Mouse (Mus musculus) spleen, postnatal 4 days (tissue): ENCODE results near the gene Dnajc4.
A peak's percentile ranks its signal among the peaks of the same experiment; 100 is the strongest.
"Not testable (repeated sequence)": the region's sequence is repeated elsewhere in the genome, so short reads cannot be mapped to it uniquely, and the experiment has no call there.

Source experiments
- DNase-seq, 2 experiments: peaks; one replicate each; pipeline ENCODE4 v3.0.0; 2022; ENCODE audit warnings: low spot score in 2 of 2

Dnajc4 gene

GRCm38 (mm10) chr19:6995255-6995991 is 3.1 kb upstream of the Dnajc4 start:
- peak in 1 of 2 experiments; percentile 68 for DNase-seq

GRCm38 (mm10) chr19:6994489-6994888 is 2.1 kb upstream of the Dnajc4 start:
- no peak for DNase-seq

- no peak for DNase-seq
These were observed 1.6 kb upstream of the Dnajc4 start for GRCm38 (mm10) chr19:6994002-6994401.

GRCm38 (mm10) chr19:6993011-6993770 is 819 bp upstream of the Dnajc4 start:
- DNase-seq, result no peak

- not testable (repeated sequence) for DNase-seq
These were observed 1.2 kb downstream of the Dnajc4 start for GRCm38 (mm10) chr19:6991166-6991565.

- DNase-seq, result no peak
These were observed 1.7 kb downstream of the Dnajc4 start for GRCm38 (mm10) chr19:6990712-6991111.

GRCm38 (mm10) chr19:6989251-6989650 is 3.1 kb downstream of the Dnajc4 start:
- no peak for DNase-seq

- DNase-seq, result no peak
These were observed 4.5 kb downstream of the Dnajc4 start for GRCm38 (mm10) chr19:6987904-6988285.

- DNase-seq, result peak; percentile 54 to 81
These were observed 5.1 kb downstream of the Dnajc4 start, which contains the start of gene Vegfb for GRCm38 (mm10) chr19:6987061-6987903. TSS of gene Vegfb (minus strand) at chr19:6987651.

GRCm38 (mm10) chr19:6985951-6986708 is 6.2 kb downstream of the Dnajc4 start:
- peak in 1 of 2 experiments; percentile 63 for DNase-seq

- DNase-seq, result peak in 1 of 2 experiments; percentile 67
These were observed 7.1 kb downstream of the Dnajc4 start for GRCm38 (mm10) chr19:6985300-6985699.

- DNase-seq, result no peak
These were observed 8.8 kb downstream of the Dnajc4 start for GRCm38 (mm10) chr19:6983621-6984020.

- no peak for DNase-seq
These were observed 10.9 kb downstream of the Dnajc4 start for GRCm38 (mm10) chr19:6981465-6981864.

- DNase-seq, result peak; percentile 99
These were observed 11.8 kb downstream of the Dnajc4 start, which contains the start of gene Fkbp2 for GRCm38 (mm10) chr19:6980381-6981093. TSS of gene Fkbp2 (minus strand) at chr19:6980501.

- DNase-seq, result peak; percentile 100
These were observed 12.6 kb downstream of the Dnajc4 start for GRCm38 (mm10) chr19:6979486-6980380.

- peak in 1 of 2 experiments; percentile 43 for DNase-seq
These were observed 13.3 kb downstream of the Dnajc4 start for GRCm38 (mm10) chr19:6979001-6979479.

GRCm38 (mm10) chr19:6978639-6978974 is 13.8 kb downstream of the Dnajc4 start:
- no peak for DNase-seq

- DNase-seq, result no peak
These were observed 14.4 kb downstream of the Dnajc4 start for GRCm38 (mm10) chr19:6977759-6978638.
